Mouse (Mus musculus) heart, embryonic 16.5 days (tissue): ENCODE results near the gene Hjurp. TPM values are rescaled to one million over a fixed set of nuclear protein-coding genes. Genes with fewer than 3 reads are reported as not detected.

Experiments
- ATAC-seq: fragments of 200-750 bp; cut with Nextera tagmentation; replicated peaks from 2 replicates; pipeline ENCODE4 v1.8.0; 2017; ENCODE audit warnings: moderate number of reproducible peaks; ENCODE audit not compliant: insufficient read depth, low FRiP score; ENCODE audit errors: extremely low read depth
- H3K27ac ChIP-seq: fragments of 300-500 bp; sonication (generic); 2 replicates; pipeline ENCODE4 v1.5.1; 2014; ENCODE audit warnings: mild to moderate bottlenecking, low read length, control low read depth, moderate library complexity
- H3K27me3 ChIP-seq: fragments of 300-500 bp; sonication (generic); 2 replicates; pipeline ENCODE4 v1.6.1; 2014; ENCODE audit warnings: low read length, mixed read lengths; ENCODE audit not compliant: control insufficient read depth, insufficient read depth
- H3K36me3 ChIP-seq: fragments of 300-500 bp; sonication (generic); 2 replicates; pipeline ENCODE4 v1.6.1; 2014; ENCODE audit not compliant: control insufficient read depth, insufficient read depth
- H3K4me1 ChIP-seq: fragments of 300-500 bp; sonication (generic); 2 replicates; pipeline ENCODE4 v1.6.1; 2014; ENCODE audit warnings: low read length, mixed read lengths; ENCODE audit not compliant: control insufficient read depth, insufficient read depth
- H3K4me2 ChIP-seq: fragments of 300-500 bp; sonication (generic); 2 replicates; pipeline ENCODE4 v1.6.1; 2014; ENCODE audit warnings: low read depth, mild to moderate bottlenecking, control low read depth, low read length
- H3K4me3 ChIP-seq: fragments of 300-500 bp; sonication (generic); 2 replicates; pipeline ENCODE4 v1.5.1; 2014; ENCODE audit warnings: mild to moderate bottlenecking, control low read depth, low read length
- H3K9ac ChIP-seq: fragments of 300-500 bp; sonication (generic); 2 replicates; pipeline ENCODE4 v1.6.1; 2014; ENCODE audit warnings: low read length, control low read depth
- H3K9me3 ChIP-seq: fragments of 300-500 bp; sonication (generic); replicated peaks from 2 replicates; pipeline ENCODE4 v1.6.1; 2016; ENCODE audit warnings: low read length; ENCODE audit not compliant: control insufficient read depth
- WGBS: fragments of 180-500 bp; shearing (Covaris S2); extraction: QIAGEN DNeasy Blood & Tissue Kit; methylation state at CpG from one replicate; pipeline ENCODE4 v1.1.7; 2014; 5-methylcytosine and 5-hydroxymethylcytosine counted together
- polyA plus RNA-seq: library from polyadenylated mRNA; unstranded; fragments of >200 nt; fragmentation: Nextera tagmentation; extraction: Ambion mirVana; gene quantifications from 2 replicates; pipeline ENCODE4 v1.2.1, GENCODE M21; 2015

Hjurp gene
- polyA plus RNA-seq, 1 experiment from 2014 or later: 108 TPM

- 92% methylated on average over 6 of the region's 6 CpGs for WGBS
- Histone ChIP-seq H3K9me3 (no peaks in the 10 kb centered on the region), H3K4me1 (peaks cover 2% of the 10 kb centered on the region; the same call in 1 of the 2 replicates), H3K27me3 (no peaks in the 10 kb centered on the region), H3K27ac (no peak overlapping the region), H3K36me3 (peaks cover 87% of the 10 kb centered on the region), H3K4me3 (no peak overlapping the region), H3K9ac (no peak overlapping the region), H3K4me2 (no peak overlapping the region)
- ATAC-seq: no peak
These were observed 9.9 kb downstream of the Hjurp start for GRCm38 (mm10) chr1:88267489-88267888.

DNA sequence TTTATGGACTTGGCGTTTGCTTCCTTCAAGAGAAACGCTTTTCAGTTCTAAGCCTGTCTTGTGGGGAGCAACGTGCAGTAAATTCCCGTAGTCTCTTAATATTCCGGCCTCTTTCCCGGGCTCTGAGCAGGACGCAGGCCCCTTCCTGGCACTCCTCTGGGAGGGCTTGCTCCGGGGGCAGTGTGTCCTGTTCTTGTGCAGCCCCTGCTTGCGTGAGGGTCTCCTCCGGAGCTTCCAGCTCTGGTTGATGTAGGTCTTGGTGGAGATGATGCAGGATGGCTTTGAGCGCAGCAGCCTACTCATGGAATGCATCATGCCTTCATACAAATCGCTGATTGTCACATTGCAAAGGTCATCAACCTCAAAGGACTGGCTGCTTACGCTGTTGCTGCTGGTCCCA is 11.3 kb downstream of the Hjurp start:
- ATAC-seq: no peak
- 90% methylated on average over 13 of the region's 13 CpGs for WGBS
- Histone ChIP-seq H3K27ac (no peak overlapping the region), H3K4me3 (no peak overlapping the region), H3K4me2 (no peak overlapping the region), H3K36me3 (peaks cover 89% of the 10 kb centered on the region), H3K27me3 (no peaks in the 10 kb centered on the region), H3K9me3 (no peaks in the 10 kb centered on the region), H3K4me1 (peaks cover 4% of the 10 kb centered on the region; the same call in 1 of the 2 replicates), H3K9ac (no peak overlapping the region)

- H3K4me2 ChIP-seq: no peak overlapping the region
- no peaks in the 10 kb centered on the region for H3K9me3 ChIP-seq
- H3K27me3 ChIP-seq: no peaks in the 10 kb centered on the region
- H3K27ac ChIP-seq: no peak overlapping the region
- H3K4me3 ChIP-seq: no peak overlapping the region
- ATAC-seq: no peak
- 69% methylated on average over 4 of the region's 4 CpGs for WGBS
- H3K9ac ChIP-seq: no peak overlapping the region
- peaks cover 89% of the 10 kb centered on the region for H3K36me3 ChIP-seq
- H3K4me1 ChIP-seq: peaks cover 7% of the 10 kb centered on the region; the same call in 1 of the 2 replicates
These were observed 12.6 kb downstream of the Hjurp start for GRCm38 (mm10) chr1:88264869-88265240.

DNA sequence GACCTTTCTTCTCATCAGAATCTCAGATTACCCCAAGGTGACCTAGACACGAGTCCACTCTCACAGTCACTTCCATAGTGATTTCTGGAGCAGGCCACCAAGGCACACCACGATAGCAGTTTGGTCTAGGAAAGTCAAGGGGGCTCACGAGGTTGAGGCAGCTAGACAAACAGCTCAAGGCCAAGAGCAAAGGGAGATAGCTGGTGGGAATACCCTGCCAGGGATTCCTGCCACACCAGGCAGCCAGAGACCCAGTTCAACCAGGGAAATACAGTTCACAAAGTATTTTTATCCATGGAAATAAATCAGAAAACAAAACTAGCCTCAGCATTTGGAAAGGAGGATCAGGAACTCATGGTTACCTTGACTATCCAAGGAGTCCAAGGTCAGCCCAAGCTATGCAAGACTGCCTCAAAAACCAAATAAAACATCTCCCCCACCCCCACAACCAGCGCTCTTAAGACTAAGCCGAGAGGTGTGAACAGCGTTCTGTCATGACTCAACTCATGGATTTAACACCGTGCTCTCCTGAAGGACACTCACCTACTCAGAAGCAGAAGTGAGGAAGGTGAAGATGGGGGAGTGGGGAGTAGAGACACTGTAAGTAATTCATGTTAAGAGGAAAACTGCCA is 13.1 kb downstream of the Hjurp start:
- Histone ChIP-seq H3K27me3 (no peaks in the 10 kb centered on the region), H3K36me3 (peaks cover 84% of the 10 kb centered on the region), H3K4me2 (no peak overlapping the region), H3K4me1 (peaks cover 12% of the 10 kb centered on the region), H3K9me3 (no peaks in the 10 kb centered on the region), H3K27ac (no peak overlapping the region), H3K4me3 (no peak overlapping the region), H3K9ac (no peak overlapping the region)
- no peak for ATAC-seq
- WGBS: 75% methylated on average over 7 of the region's 7 CpGs

- ATAC-seq: no peak
- no peak overlapping the region for H3K27ac ChIP-seq
- 89% methylated on average over 5 of the region's 5 CpGs for WGBS
- H3K4me2 ChIP-seq: no peak overlapping the region
- peaks cover 17% of the 10 kb centered on the region for H3K4me1 ChIP-seq
- H3K9ac ChIP-seq: no peak overlapping the region
- peaks cover 78% of the 10 kb centered on the region for H3K36me3 ChIP-seq
- H3K9me3 ChIP-seq: no peaks in the 10 kb centered on the region
- H3K27me3 ChIP-seq: no peaks in the 10 kb centered on the region
- no peak overlapping the region for H3K4me3 ChIP-seq
These were observed 13.7 kb downstream of the Hjurp start for GRCm38 (mm10) chr1:88263778-88264177.

DNA sequence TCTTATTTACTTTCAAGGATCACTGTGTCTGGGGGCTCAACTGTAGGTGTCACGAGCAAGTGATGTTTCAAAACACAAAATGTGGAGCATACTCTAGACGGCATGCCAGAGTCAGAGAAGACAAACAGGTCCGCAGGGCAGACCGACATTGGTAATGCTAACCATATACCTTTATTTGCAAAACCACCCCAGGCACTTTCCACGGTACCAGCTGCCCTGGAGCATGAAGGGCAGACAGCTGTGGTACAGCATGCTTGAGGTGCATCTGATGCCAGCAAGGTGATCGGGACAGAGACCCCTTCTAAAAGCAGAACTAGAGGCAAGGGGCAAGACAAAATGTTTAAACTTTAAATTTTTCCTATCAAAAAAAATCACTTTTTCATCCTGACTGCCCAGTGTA is 14.5 kb downstream of the Hjurp start:
- H3K9me3 ChIP-seq: no peaks in the 10 kb centered on the region
- no peak for ATAC-seq
- no peak overlapping the region for H3K27ac ChIP-seq
- peaks cover 70% of the 10 kb centered on the region for H3K36me3 ChIP-seq
- H3K4me2 ChIP-seq: no peak overlapping the region
- no peak overlapping the region for H3K9ac ChIP-seq
- 72% methylated on average over 6 of the region's 6 CpGs for WGBS
- H3K4me3 ChIP-seq: no peak overlapping the region
- H3K4me1 ChIP-seq: peaks cover 18% of the 10 kb centered on the region
- no peaks in the 10 kb centered on the region for H3K27me3 ChIP-seq

GRCm38 (mm10) chr1:88262255-88262654 is 15.2 kb downstream of the Hjurp start:
- Histone ChIP-seq H3K27me3 (no peaks in the 10 kb centered on the region), H3K9me3 (no peaks in the 10 kb centered on the region), H3K9ac (no peak overlapping the region), H3K4me1 (peaks cover 18% of the 10 kb centered on the region), H3K4me3 (no peak overlapping the region), H3K36me3 (peaks cover 63% of the 10 kb centered on the region), H3K27ac (no peak overlapping the region), H3K4me2 (no peak overlapping the region)
- WGBS: 70% methylated on average over 4 of the region's 4 CpGs
- peak; percentile 6 for ATAC-seq

DNA sequence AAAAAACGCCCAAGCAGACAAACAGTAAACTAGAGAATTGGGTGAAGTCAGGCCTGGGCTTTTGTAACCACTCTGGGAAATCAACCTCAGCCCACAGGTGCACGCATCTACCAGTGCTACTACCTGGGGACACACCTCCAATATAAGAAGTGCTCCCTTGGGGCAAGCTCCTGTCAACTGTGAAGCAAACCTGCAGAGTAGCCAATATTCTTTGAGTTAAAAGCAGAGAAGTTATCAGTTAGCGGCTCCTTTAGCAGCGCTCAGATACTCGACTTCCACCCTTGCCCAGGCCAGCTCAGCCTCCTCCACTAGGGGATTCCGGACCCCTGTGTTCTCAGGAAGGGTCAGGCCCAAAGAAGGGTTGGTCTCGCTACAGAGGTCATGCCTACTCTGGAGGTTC is 15.7 kb downstream of the Hjurp start:
- no peaks in the 10 kb centered on the region for H3K9me3 ChIP-seq
- ATAC-seq: no peak
- no peak overlapping the region for H3K4me2 ChIP-seq
- WGBS: 82% methylated on average over 7 of the region's 7 CpGs
- H3K27me3 ChIP-seq: no peaks in the 10 kb centered on the region
- no peak overlapping the region for H3K9ac ChIP-seq
- peaks cover 58% of the 10 kb centered on the region for H3K36me3 ChIP-seq
- H3K4me1 ChIP-seq: peaks cover 18% of the 10 kb centered on the region
- no peak overlapping the region for H3K27ac ChIP-seq
- no peak overlapping the region for H3K4me3 ChIP-seq

DNA sequence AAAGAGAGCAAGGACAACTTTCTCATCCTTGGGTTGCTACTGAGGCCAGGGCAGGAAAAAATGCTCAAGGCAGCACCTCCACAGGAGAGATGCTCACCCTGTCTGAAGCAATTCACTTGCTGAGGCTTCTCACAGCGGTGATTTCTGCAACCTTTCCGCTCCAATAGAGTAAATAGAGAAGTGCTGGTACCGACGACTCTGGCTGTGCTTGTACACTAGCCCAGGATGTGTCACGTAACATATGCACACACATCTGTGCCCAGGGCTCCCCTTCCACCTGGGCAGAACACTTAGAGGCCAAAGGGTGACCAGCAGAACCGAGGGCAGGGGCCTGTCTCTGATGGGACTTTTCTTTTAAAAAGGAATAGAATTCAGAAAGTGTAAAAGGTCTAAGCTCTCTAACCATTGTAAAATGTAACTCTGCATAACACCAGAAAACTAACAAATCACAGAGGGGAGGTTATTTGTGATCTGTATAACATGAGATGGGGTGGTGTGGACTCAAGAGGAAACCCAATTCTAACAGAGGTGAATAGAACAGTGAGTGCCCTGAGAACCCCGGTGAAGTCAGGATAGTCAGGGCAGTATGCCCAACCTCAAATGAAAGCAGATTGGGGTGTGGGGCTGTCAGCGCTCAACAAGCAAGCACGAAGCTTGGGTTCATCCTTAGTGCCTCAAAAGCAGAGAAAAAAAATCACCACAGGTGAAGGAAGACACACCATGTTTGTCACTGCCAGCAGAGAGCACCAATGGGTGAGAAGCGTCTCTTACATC is 16.6 kb downstream of the Hjurp start:
- Histone ChIP-seq H3K9me3 (no peaks in the 10 kb centered on the region), H3K4me1 (peaks cover 18% of the 10 kb centered on the region), H3K27ac (no peak overlapping the region), H3K4me3 (no peak overlapping the region), H3K4me2 (no peak overlapping the region), H3K36me3 (peaks cover 48% of the 10 kb centered on the region), H3K27me3 (no peaks in the 10 kb centered on the region), H3K9ac (no peak overlapping the region)
- 81% methylated on average over 10 of the region's 10 CpGs for WGBS
- no peak for ATAC-seq
